Mouse (Mus musculus) thymus, adult 2 months (tissue): ENCODE measurements around the gene Rimklb.

ENCODE experiments used
- CTCF ChIP-seq: fragments of 200-500 bp; IDR thresholded peaks from 2 replicates; pipeline ENCODE4 v1.5.1; 2012; ENCODE audit warnings: mild to moderate bottlenecking, control low read depth, low read length, moderate library complexity, borderline replicate concordance; ENCODE audit not compliant: control insufficient read depth, poor library complexity, insufficient read depth; ENCODE audit errors: extremely low read depth
- POLR2A ChIP-seq: fragments of 200-500 bp; IDR thresholded peaks from 2 replicates; pipeline ENCODE4 v1.6.1; 2012; ENCODE audit warnings: mild to moderate bottlenecking, low read length, control low read depth, moderate library complexity; ENCODE audit not compliant: control insufficient read depth, poor library complexity, insufficient read depth; ENCODE audit errors: extremely low read depth

DNA sequence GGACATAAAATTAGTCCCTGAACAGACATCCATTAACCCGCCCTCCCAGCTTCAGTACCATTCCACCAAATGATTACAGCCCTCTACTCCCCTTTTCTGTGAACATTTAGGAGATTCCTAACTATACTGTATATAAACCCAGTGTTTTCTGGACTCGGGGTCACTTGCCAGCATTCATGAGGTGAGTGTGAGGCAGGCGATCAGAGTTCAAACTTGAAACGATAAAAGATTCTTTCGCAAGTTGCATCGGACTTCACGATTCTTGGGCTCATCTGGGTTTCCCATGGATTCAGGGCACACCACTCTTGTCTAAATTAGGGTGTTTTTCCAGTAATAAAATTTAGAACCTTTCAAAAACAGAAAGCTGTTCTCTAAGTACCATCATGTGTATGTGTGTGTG lies 71.1 kb downstream of the Rimklb start:
- TF ChIP-seq CTCF (no peak), POLR2A (no peak)
